Mouse (Mus musculus) frontal cortex, adult (tissue): ENCODE measurements around the gene Pcbp1.
A peak's percentile ranks its signal among the peaks of the same experiment; 100 is the strongest.
"Not testable (repeated sequence)": the region's sequence is repeated elsewhere in the genome, so short reads cannot be mapped to it uniquely, and the experiment has no call there.

Experiments
- ATAC-seq: cut with Nextera tagmentation; 2 replicates; pipeline ENCODE4 v1.9.2; 2017; ENCODE audit warnings: mild to moderate bottlenecking, moderate library complexity, mixed read lengths; ENCODE audit not compliant: low TSS enrichment

The Pcbp1 gene

GRCm38 (mm10) chr6:86494767-86495166 lies 31.4 kb downstream of the Pcbp1 start:
- no peak for ATAC-seq

- ATAC-seq, result no peak
These were observed 32.5 kb downstream of the Pcbp1 start for GRCm38 (mm10) chr6:86493469-86494263.

- not testable (repeated sequence) for ATAC-seq
These were observed 35.7 kb downstream of the Pcbp1 start for GRCm38 (mm10) chr6:86490413-86490812.

- ATAC-seq, result no peak
These were observed 36.2 kb downstream of the Pcbp1 start for GRCm38 (mm10) chr6:86489945-86490344.

- peak; percentile 83; the same call in 1 of the 2 replicates for ATAC-seq
These were observed 38.0 kb downstream of the Pcbp1 start for GRCm38 (mm10) chr6:86488149-86488485.

GRCm38 (mm10) chr6:86487358-86488148 lies 38.6 kb downstream of the Pcbp1 start:
- ATAC-seq, result peak; percentile 87

- ATAC-seq, result no peak
These were observed 40.0 kb downstream of the Pcbp1 start for GRCm38 (mm10) chr6:86485943-86486640.

- no peak for ATAC-seq
These were observed 44.2 kb downstream of the Pcbp1 start for GRCm38 (mm10) chr6:86481871-86482270.

- no peak for ATAC-seq
These were observed 45.8 kb downstream of the Pcbp1 start for GRCm38 (mm10) chr6:86480189-86480831.

- no peak for ATAC-seq
These were observed 46.3 kb downstream of the Pcbp1 start for GRCm38 (mm10) chr6:86479816-86480188.

GRCm38 (mm10) chr6:86479311-86479710 lies 46.8 kb downstream of the Pcbp1 start:
- no peak for ATAC-seq

- ATAC-seq, result no peak
These were observed 49.2 kb downstream of the Pcbp1 start for GRCm38 (mm10) chr6:86476931-86477330.

- ATAC-seq, result no peak
These were observed 50.5 kb downstream of the Pcbp1 start for GRCm38 (mm10) chr6:86475462-86476167.

GRCm38 (mm10) chr6:86474646-86475181 lies 51.4 kb downstream of the Pcbp1 start:
- ATAC-seq, result no peak
